ENCODE assay signal across 9 mouse cellular contexts in the genomic region with DNA sequence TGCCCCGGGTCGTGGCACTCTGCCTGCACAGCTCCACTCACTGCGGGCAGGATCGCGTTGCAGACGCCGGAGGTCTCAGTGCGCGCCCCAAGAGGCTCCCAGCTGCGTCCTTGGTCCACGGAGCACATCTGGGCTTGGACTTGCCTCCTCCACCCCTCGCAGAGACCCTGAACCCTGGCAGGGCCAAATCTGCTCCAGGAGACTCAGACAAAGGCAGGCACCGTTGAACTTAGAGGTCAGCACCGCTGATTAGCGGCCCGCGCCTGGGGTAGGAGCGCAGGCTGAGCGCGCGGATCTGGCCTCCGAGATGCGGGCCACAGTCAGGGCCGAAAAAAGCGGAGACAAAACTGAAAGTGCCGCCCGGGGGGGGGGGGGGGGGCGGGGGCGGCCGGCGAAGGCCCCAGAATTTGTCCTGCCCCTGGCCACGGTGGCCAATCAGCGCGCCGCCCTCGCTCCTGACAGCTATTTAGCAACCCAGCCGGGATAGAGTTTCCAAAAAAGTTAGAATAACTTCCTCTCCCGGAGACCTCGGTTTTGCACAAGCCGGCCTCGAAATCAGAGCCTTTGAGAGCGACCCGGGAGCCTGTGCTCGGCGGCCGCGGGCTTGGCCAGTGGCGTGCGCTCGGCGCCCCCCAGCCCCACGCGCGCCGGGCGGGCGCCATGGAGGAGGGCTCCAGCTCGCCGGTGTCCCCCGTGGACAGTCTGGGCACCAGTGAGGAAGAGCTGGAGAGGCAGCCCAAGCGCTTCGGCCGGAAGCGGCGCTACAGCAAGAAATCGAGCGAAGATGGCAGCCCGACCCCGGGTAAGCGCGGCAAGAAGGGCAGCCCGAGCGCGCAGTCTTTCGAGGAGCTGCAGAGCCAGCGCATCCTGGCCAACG. TPM values are rescaled to one million over a fixed set of nuclear protein-coding genes. Genes with fewer than 3 reads are reported as not detected.
DNase-seq lines count a peak whose midpoint lies in the region; ATAC-seq and TF ChIP-seq lines count a peak whose summit lies in the region.
"Had no signal": no experiment of that assay in that cellular context is flagged by ENCODE, and none has a peak within 500 bp of the region (broad histone marks: within the 10 kb centered on the region; RNA-seq: fewer than 3 reads in every experiment).

Gene Twist2 (plus strand): TSS at position 495 of the 877 bp plus-strand sequence.

- peak within 1 kb of the TSS; percentile 71 for H3K4me2 ChIP-seq in intestine, postnatal 0 days (replicated peaks; ENCODE audit: low read depth)

- under 1% methylated on average over 69 of the region's 77 CpGs for WGBS in intestine, postnatal 0 days
- 2% methylated on average over 77 of the region's 77 CpGs for WGBS in lung, adult 2 months

- peak within 1 kb of the TSS; percentile 22; the same call in 1 of the 2 replicates for H3K9ac ChIP-seq in intestine, postnatal 0 days (ENCODE audit: low read depth, low read length)

- TF ChIP-seq POLR2A in lung, adult 2 months (IDR thresholded peaks at IDR 0.05; ENCODE audit: borderline replicate concordance, extremely low read depth, low read depth, low read length), result no peak

- DNase-seq in R1 (ENCODE audit: low read depth, low spot score), result peak; percentile 36
- peak; percentile 89 for DNase-seq in embryo, embryonic 11 days
- peak; percentile 75 to 81 for DNase-seq in heart, adult 18-20 months
- peak; percentile 6 for DNase-seq in lung, adult 2 months
- peak; percentile 62 for DNase-seq in ovary, postnatal 14 days (ENCODE audit: low spot score)
- DNase-seq in cerebellum, adult 9-11 months, result no peak

- no peaks in the 10 kb centered on the region for H3K4me1 ChIP-seq in intestine, postnatal 0 days (replicated peaks; ENCODE audit: control insufficient read depth, insufficient read depth, low read length)
- no peaks in the 10 kb centered on the region for H3K4me1 ChIP-seq in lung, adult 2 months (ENCODE audit: control insufficient read depth, insufficient read depth, low read length)

- no peaks in the 10 kb centered on the region for H3K36me3 ChIP-seq in intestine, postnatal 0 days (ENCODE audit: control insufficient read depth, insufficient read depth)

- 0 out of 2 replicates have a peak, but pooled peaks have one; percentile 19 for ATAC-seq in intestine, postnatal 0 days
- no peak for ATAC-seq in activated CD4-positive, CD25-positive, alpha-beta regulatory T cell, adult 4 months

- peak within 1 kb of the TSS; percentile 45 for H3K4me3 ChIP-seq in intestine, postnatal 0 days (ENCODE audit: low read depth, low read length)
- peak within 1 kb of the TSS; percentile 43 for H3K4me3 ChIP-seq in lung, adult 2 months (replicated peaks; ENCODE audit: extremely low read depth, low read depth, low read length)
- H3K4me3 ChIP-seq: erythroblast, embryonic 14.5 days had no signal

- peak; percentile 24; the same call in 1 of the 2 replicates for TF ChIP-seq CTCF in intestine, postnatal 0 days (IDR thresholded peaks at IDR 0.05; ENCODE audit: low read depth)
- TF ChIP-seq CTCF in lung, adult 2 months (IDR thresholded peaks at IDR 0.05; ENCODE audit: insufficient read depth, low read length), result no peak

- peaks cover 41% of the 10 kb centered on the region for H3K27me3 ChIP-seq in intestine, postnatal 0 days (replicated peaks; ENCODE audit: control insufficient read depth, insufficient read depth, low read length)

- H3K27ac ChIP-seq in intestine, postnatal 0 days (ENCODE audit: low read depth, low read length), result peak within 1 kb of the TSS; percentile 15; the same call in 1 of the 2 replicates

- H3K9me3 ChIP-seq in intestine, postnatal 0 days (ENCODE audit: control insufficient read depth), result no peaks in the 10 kb centered on the region

RNA-seq across cellular contexts. Expression of gene Twist2, which starts in this region (rescaled TPM):
- total RNA-seq in heart, adult 18-20 months (2021), result 1 to 10 TPM in 1 of 2 experiments, under 1 TPM in 1; 0.80 to 1.3 TPM
- 2.5 and 2.7 TPM in 2 replicates for polyA plus RNA-seq in intestine, postnatal 0 days (2015; fragmentation: Nextera tagmentation; extraction: Ambion mirVana)
- 11.6 and 12.9 TPM in 2 replicates for polyA plus RNA-seq in lung, adult 2 months (2012; rRNA removed)
- not detected for polyA plus RNA-seq in activated CD4-positive, CD25-positive, alpha-beta regulatory T cell, adult 4 months (2017; shearing (Covaris generic))
- polyA plus RNA-seq: erythroblast, embryonic 14.5 days had no signal
